Mouse (Mus musculus): ENCODE measurements at regions not wholly inside any gene's neighbourhood (a gene's known extent, or its start where the extent isn't known, plus 50 kb on each side); places are given as distances from the start of the nearest gene placed in this dataset.

DNA sequence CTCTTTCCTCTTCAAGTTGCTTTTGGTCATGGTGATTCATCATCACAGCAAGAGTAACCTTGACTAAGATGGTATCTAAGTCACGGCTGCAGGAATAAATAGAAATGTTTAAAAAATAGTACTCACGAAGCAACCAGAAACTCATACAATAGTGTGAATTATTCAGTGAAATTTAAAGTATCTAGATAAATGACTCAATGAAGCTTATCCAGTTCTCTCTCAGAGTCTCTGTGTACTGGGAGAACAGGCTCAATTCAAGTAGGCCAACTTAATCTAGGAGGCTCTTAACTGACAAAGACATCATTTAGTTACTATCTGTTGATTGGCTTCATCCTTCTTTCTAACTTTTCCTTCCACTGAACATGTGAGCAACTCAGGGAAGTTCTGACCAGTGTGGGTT is 175.5 kb upstream of the Pcdh15 start:
- dilution Hi-C loops (cut with MboI; ENCODE audit: extremely low pct_ligation_motif_present, extremely low pct_unique_long_range_greater_than_20kb, low sequenced_read_pairs): no loop called here
- Histone ChIP-seq H3K4me2 (ENCODE audit: insufficient read depth, low read depth, poor library complexity, severe bottlenecking) (no peak overlapping the region), H3K27ac (ENCODE audit: insufficient read depth, low read depth) (no peak overlapping the region), H3K79me2 (replicated peaks; ENCODE audit: control insufficient read depth, extremely low read depth, insufficient read depth, poor library complexity, severe bottlenecking) (no peaks in the 10 kb centered on the region), H3K9me3 (replicated peaks; ENCODE audit: low read length) (no peaks in the 10 kb centered on the region), H3K27me3 (replicated peaks) (no peaks in the 10 kb centered on the region), H3K9ac (ENCODE audit: insufficient read depth, low read depth) (no peak overlapping the region), H3K4me1 (ENCODE audit: control insufficient read depth in 1 of 2, insufficient read depth in 2 of 2) (no peaks in the 10 kb centered on the region), H3K36me3 (replicated peaks in 1 of 2; ENCODE audit: control insufficient read depth in 1 of 2, insufficient read depth in 1 of 2, low read length in 1 of 2) (no peaks in the 10 kb centered on the region), H3K4me3 (replicated peaks in 1 of 3; ENCODE audit: low read depth in 2 of 3, low read length in 2 of 3, poor library complexity in 1 of 3) (no peak overlapping the region)
- no peak for TF ChIP-seq RCOR1 (conservative IDR thresholded peaks at IDR 0.05; ENCODE audit: low read depth, low read length)
- TF ChIP-seq E2F4 (IDR thresholded peaks at IDR 0.05; ENCODE audit: insufficient replicate concordance, low read depth, low read length): no peak
- TF ChIP-seq ZMIZ1 (IDR thresholded peaks at IDR 0.05; ENCODE audit: low read depth, low read length): no peak
- no peak for TF ChIP-seq JUND (conservative IDR thresholded peaks at IDR 0.05; ENCODE audit: low read depth, low read length)
- no peak for TF ChIP-seq TBP (conservative IDR thresholded peaks at IDR 0.05; ENCODE audit: low read depth, low read length)
- TF ChIP-seq ELF1 (IDR thresholded peaks at IDR 0.05; ENCODE audit: low read depth, low read length): no peak
- no peak for TF ChIP-seq CTCF (conservative IDR thresholded peaks at IDR 0.05 in 1 of 2, IDR thresholded peaks at IDR 0.05 in 1 of 2; ENCODE audit: low read depth in 2 of 2, low read length in 2 of 2)
- TF ChIP-seq UBTF (IDR thresholded peaks at IDR 0.05; ENCODE audit: low read depth, low read length): no peak
- TF ChIP-seq NRF1 (IDR thresholded peaks at IDR 0.05; ENCODE audit: low read depth, low read length): no peak
- no peak for DNase-seq (ENCODE audit: extremely low read depth)
- in situ Hi-C loops (cut with MboI; ENCODE audit: low pct_ligation_motif_present, low pct_unique_long_range_greater_than_20kb, low sequenced_read_pairs): no loop called here

GRCm38 (mm10) chr10:72956957-72957356 is 142.2 kb upstream of the Pcdh15 start:
- dilution Hi-C loops (cut with MboI; ENCODE audit: extremely low pct_ligation_motif_present, extremely low pct_unique_long_range_greater_than_20kb, low sequenced_read_pairs) (no loop called here), in situ Hi-C loops (cut with MboI; ENCODE audit: low pct_ligation_motif_present, low pct_unique_long_range_greater_than_20kb, low sequenced_read_pairs) (no loop called here)
- Histone ChIP-seq H3K79me2 (replicated peaks; ENCODE audit: control insufficient read depth, extremely low read depth, insufficient read depth, poor library complexity, severe bottlenecking) (no peaks in the 10 kb centered on the region), H3K9ac (ENCODE audit: insufficient read depth, low read depth) (no peak overlapping the region), H3K27ac (ENCODE audit: insufficient read depth, low read depth) (no peak overlapping the region), H3K4me1 (ENCODE audit: control insufficient read depth in 1 of 2, insufficient read depth in 2 of 2) (no peaks in the 10 kb centered on the region), H3K4me2 (ENCODE audit: insufficient read depth, low read depth, poor library complexity, severe bottlenecking) (no peak overlapping the region), H3K9me3 (replicated peaks; ENCODE audit: low read length) (no peaks in the 10 kb centered on the region), H3K4me3 (replicated peaks in 1 of 3; ENCODE audit: low read depth in 2 of 3, low read length in 2 of 3, poor library complexity in 1 of 3) (no peak overlapping the region), H3K27me3 (replicated peaks) (no peaks in the 10 kb centered on the region), H3K36me3 (replicated peaks in 1 of 2; ENCODE audit: control insufficient read depth in 1 of 2, insufficient read depth in 1 of 2, low read length in 1 of 2) (no peaks in the 10 kb centered on the region)
- no peak for TF ChIP-seq TBP (conservative IDR thresholded peaks at IDR 0.05; ENCODE audit: low read depth, low read length)
- no peak for TF ChIP-seq GABPA (IDR thresholded peaks at IDR 0.05; ENCODE audit: insufficient replicate concordance, low read depth, low read length)
- DNase-seq (ENCODE audit: extremely low read depth): no peak

DNA sequence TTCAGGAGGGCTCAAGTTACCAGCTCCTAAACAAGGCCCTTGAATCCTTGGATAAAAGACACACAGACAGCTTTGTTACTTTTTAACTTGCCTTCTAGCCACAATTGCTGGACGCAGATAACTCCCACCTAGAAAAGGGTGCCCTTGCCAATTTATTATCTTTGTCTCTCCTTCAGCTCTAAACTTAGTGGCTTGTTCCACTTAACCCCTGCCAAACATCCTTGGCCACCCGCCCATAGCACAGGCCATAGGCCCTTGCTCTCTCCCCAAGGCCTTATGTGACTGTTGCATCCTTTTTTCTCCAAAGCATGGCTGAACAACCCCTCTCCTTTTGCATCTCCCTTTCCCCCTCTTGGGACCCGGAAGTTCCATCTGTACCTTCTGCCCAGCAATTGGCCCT is 139.1 kb upstream of the Pcdh15 start:
- H3K27me3 ChIP-seq (replicated peaks): no peaks in the 10 kb centered on the region
- no peaks in the 10 kb centered on the region for H3K36me3 ChIP-seq (replicated peaks in 1 of 2; ENCODE audit: control insufficient read depth in 1 of 2, insufficient read depth in 1 of 2, low read length in 1 of 2)
- no peak overlapping the region for H3K27ac ChIP-seq (ENCODE audit: insufficient read depth, low read depth)
- H3K4me3 ChIP-seq (replicated peaks in 1 of 3; ENCODE audit: low read depth in 2 of 3, low read length in 2 of 3, poor library complexity in 1 of 3): no peak overlapping the region
- no peaks in the 10 kb centered on the region for H3K79me2 ChIP-seq (replicated peaks; ENCODE audit: control insufficient read depth, extremely low read depth, insufficient read depth, poor library complexity, severe bottlenecking)
- no peak for TF ChIP-seq BHLHE40 (IDR thresholded peaks at IDR 0.05; ENCODE audit: low read depth, low read length)
- no peak for TF ChIP-seq MAZ (IDR thresholded peaks at IDR 0.05; ENCODE audit: low read depth, low read length)
- TF ChIP-seq ZKSCAN1 (IDR thresholded peaks at IDR 0.05; ENCODE audit: borderline replicate concordance, low read depth, low read length): no peak
- TF ChIP-seq NELFE (IDR thresholded peaks at IDR 0.05; ENCODE audit: low read depth, low read length): no peak
- H3K4me1 ChIP-seq (ENCODE audit: control insufficient read depth in 1 of 2, insufficient read depth in 2 of 2): no peaks in the 10 kb centered on the region
- no peak overlapping the region for H3K4me2 ChIP-seq (ENCODE audit: insufficient read depth, low read depth, poor library complexity, severe bottlenecking)
- in situ Hi-C loops (cut with MboI; ENCODE audit: low pct_ligation_motif_present, low pct_unique_long_range_greater_than_20kb, low sequenced_read_pairs): no loop called here
- no peaks in the 10 kb centered on the region for H3K9me3 ChIP-seq (replicated peaks; ENCODE audit: low read length)
- DNase-seq (ENCODE audit: extremely low read depth): no peak
- dilution Hi-C loops (cut with MboI; ENCODE audit: extremely low pct_ligation_motif_present, extremely low pct_unique_long_range_greater_than_20kb, low sequenced_read_pairs): no loop called here
- no peak overlapping the region for H3K9ac ChIP-seq (ENCODE audit: insufficient read depth, low read depth)
